Comparison of ENCODE assay signal across 22 mouse cellular contexts in genomic region chr8:117796464-117796863, GRCm38 (mm10). TPM values are rescaled to one million over a fixed set of nuclear protein-coding genes. Genes with fewer than 3 reads are reported as not detected.
DNase-seq lines count a peak whose midpoint lies in the region; ATAC-seq and TF ChIP-seq lines count a peak whose summit lies in the region.
"Had no signal": no experiment of that assay in that cellular context is flagged by ENCODE, and none has a peak within 500 bp of the region (broad histone marks: within the 10 kb centered on the region; RNA-seq: fewer than 3 reads in every experiment).

No protein-coding gene starts in this region.

- H3K36me3 ChIP-seq in liver, embryonic 16.5 days (ENCODE audit: control insufficient read depth, insufficient read depth), result peaks cover 15% of the 10 kb centered on the region
- H3K36me3 ChIP-seq in liver, embryonic 12.5 days, result peaks cover 87% of the 10 kb centered on the region
- peaks cover 39% of the 10 kb centered on the region for H3K36me3 ChIP-seq in liver, postnatal 0 days (replicated peaks; ENCODE audit: insufficient read depth, low read length)
- H3K36me3 ChIP-seq in E14TG2a.4 (ENCODE audit: insufficient read depth, low read length), result peaks cover 87% of the 10 kb centered on the region
- H3K36me3 ChIP-seq in forebrain, embryonic 13.5 days (ENCODE audit: poor library complexity, severe bottlenecking), result peaks cover 68% of the 10 kb centered on the region

- peak; percentile 59 for ATAC-seq in liver, embryonic 16.5 days (ENCODE audit: low read depth)
- ATAC-seq in liver, embryonic 12.5 days, result no peak
- peak; percentile 79 for ATAC-seq in liver, postnatal 0 days
- no peak for ATAC-seq in forebrain, embryonic 13.5 days
- ATAC-seq: activated CD4-positive, CD25-positive, alpha-beta regulatory T cell, adult 4 months; CD4-positive, CD25-positive, alpha-beta regulatory T cell, adult 4 months; Patski had no signal

- H3K4me2 ChIP-seq in liver, embryonic 16.5 days (ENCODE audit: low read depth, low read length), result no peak overlapping the region
- no peak overlapping the region for H3K4me2 ChIP-seq in liver, embryonic 12.5 days
- no peak overlapping the region for H3K4me2 ChIP-seq in liver, postnatal 0 days (ENCODE audit: low read depth, low read length)
- H3K4me2 ChIP-seq in forebrain, embryonic 13.5 days, result no peak overlapping the region

- peak overlapping the region; percentile 28; the same call in 1 of the 2 replicates for H3K27ac ChIP-seq in gastrocnemius, adult 2 months
- H3K27ac ChIP-seq in liver, embryonic 16.5 days (ENCODE audit: low read length), result no peak overlapping the region
- H3K27ac ChIP-seq in liver, embryonic 12.5 days, result no peak overlapping the region
- H3K27ac ChIP-seq in liver, postnatal 0 days (ENCODE audit: low read depth), result no peak overlapping the region
- no peak overlapping the region for H3K27ac ChIP-seq in forebrain, embryonic 13.5 days

- DNase-seq in gastrocnemius, adult 2 months, result no peak
- DNase-seq in gastrocnemius, postnatal 25 days, result no peak
- DNase-seq in liver, postnatal 0 days, result peak; percentile 71
- DNase-seq in liver, result no peak
- DNase-seq: adrenal gland, adult 2 months; adrenal gland, adult 8-10 months; adrenal gland, postnatal 10 days; adrenal gland, postnatal 14 days; adrenal gland, postnatal 25 days; adrenal gland, postnatal 36 days; B cell, adult 2 months; cerebellum, adult 11 months; cerebellum, adult 18-20 months had no signal

- TF ChIP-seq EP300 in liver, postnatal 0 days (IDR thresholded peaks at IDR 0.05; ENCODE audit: low read depth), result no peak

- H3K9me3 ChIP-seq in liver, embryonic 16.5 days (replicated peaks; ENCODE audit: control insufficient read depth, low read length), result no peaks in the 10 kb centered on the region
- H3K9me3 ChIP-seq in liver, embryonic 12.5 days (replicated peaks), result no peaks in the 10 kb centered on the region
- H3K9me3 ChIP-seq in liver, postnatal 0 days (ENCODE audit: low read length), result no peaks in the 10 kb centered on the region
- no peaks in the 10 kb centered on the region for H3K9me3 ChIP-seq in E14TG2a.4 (ENCODE audit: low read length)
- no peaks in the 10 kb centered on the region for H3K9me3 ChIP-seq in forebrain, embryonic 13.5 days (replicated peaks)
- H3K9me3 ChIP-seq: G1E had no signal

- 77% methylated on average over 15 of the region's 15 CpGs for whole genome bisulfite sequencing in liver, embryonic 16.5 days (ENCODE audit: insufficient replicate concordance)
- 90% methylated on average over 15 of the region's 15 CpGs for WGBS in liver, embryonic 12.5 days (ENCODE audit: insufficient replicate concordance)
- WGBS in liver, postnatal 0 days (ENCODE audit: insufficient replicate concordance), result 69% methylated on average over 15 of the region's 15 CpGs
- WGBS in forebrain, embryonic 13.5 days, result 94% methylated on average over 15 of the region's 15 CpGs

- no peak for TF ChIP-seq CTCF in gastrocnemius, adult 2 months (IDR thresholded peaks at IDR 0.05)
- no peak for TF ChIP-seq CTCF in liver, postnatal 0 days (IDR thresholded peaks at IDR 0.05; ENCODE audit: low read depth)
- no peak for TF ChIP-seq CTCF in E14TG2a.4 (conservative IDR thresholded peaks at IDR 0.05; ENCODE audit: low read length)

- intact Hi-C loops in gastrocnemius, adult 2 months (cut with DNase I), result no loop called here

- no peak overlapping the region for H3K4me3 ChIP-seq in gastrocnemius, adult 2 months
- H3K4me3 ChIP-seq in liver, embryonic 16.5 days (ENCODE audit: low read depth, low read length), result no peak overlapping the region
- H3K4me3 ChIP-seq in liver, embryonic 12.5 days, result no peak overlapping the region
- no peak overlapping the region for H3K4me3 ChIP-seq in liver, postnatal 0 days (ENCODE audit: low read depth, low read length)
- 0 out of 2 replicates have a peak overlapping the region, but pooled peaks have one; percentile 3 for H3K4me3 ChIP-seq in E14TG2a.4 (replicated peaks; ENCODE audit: low read length)
- no peak overlapping the region for H3K4me3 ChIP-seq in forebrain, embryonic 13.5 days

- H3K9ac ChIP-seq in liver, embryonic 16.5 days (ENCODE audit: low read depth, low read length), result no peak overlapping the region
- H3K9ac ChIP-seq in liver, embryonic 12.5 days, result no peak overlapping the region
- no peak overlapping the region for H3K9ac ChIP-seq in liver, postnatal 0 days (replicated peaks)
- H3K9ac ChIP-seq in forebrain, embryonic 13.5 days, result no peak overlapping the region

- H3K4me1 ChIP-seq in liver, embryonic 16.5 days (ENCODE audit: control insufficient read depth, low read depth, low read length), result peaks cover 14% of the 10 kb centered on the region
- H3K4me1 ChIP-seq in liver, embryonic 12.5 days, result peaks cover 27% of the 10 kb centered on the region
- H3K4me1 ChIP-seq in liver, postnatal 0 days (ENCODE audit: insufficient read depth), result peaks cover 11% of the 10 kb centered on the region
- H3K4me1 ChIP-seq in E14TG2a.4 (replicated peaks; ENCODE audit: low read depth, low read length), result peaks cover 81% of the 10 kb centered on the region
- H3K4me1 ChIP-seq in forebrain, embryonic 13.5 days, result peaks cover 19% of the 10 kb centered on the region

- no peaks in the 10 kb centered on the region for H3K27me3 ChIP-seq in liver, embryonic 16.5 days (ENCODE audit: control insufficient read depth, insufficient read depth, low read depth, low read length)
- no peaks in the 10 kb centered on the region for H3K27me3 ChIP-seq in liver, embryonic 12.5 days (replicated peaks)
- H3K27me3 ChIP-seq in liver, postnatal 0 days (ENCODE audit: insufficient read depth, low read length), result no peaks in the 10 kb centered on the region
- H3K27me3 ChIP-seq in E14TG2a.4 (ENCODE audit: insufficient read depth, low read length), result no peaks in the 10 kb centered on the region
- no peaks in the 10 kb centered on the region for H3K27me3 ChIP-seq in forebrain, embryonic 13.5 days
- H3K27me3 ChIP-seq: CH12.LX, Patski had no signal

RNA-seq across cellular contexts. Expression of gene Mphosph6, which starts 5.3 kb away (rescaled TPM):
- 1 to 10 TPM; 5.0 to 6.6 TPM for total RNA-seq in gastrocnemius, adult 2 months (2021)
- total RNA-seq in gastrocnemius, postnatal 25 days (2021), result 1 to 10 TPM; 3.5 to 5.4 TPM
- 21.5 and 23.9 TPM in 2 replicates for polyA plus RNA-seq in liver, embryonic 16.5 days (2015; fragmentation: Nextera tagmentation; extraction: Ambion mirVana)
- polyA plus RNA-seq in liver, embryonic 12.5 days (2016; fragmentation: Nextera tagmentation; extraction: Ambion mirVana), result 48.8 and 50.0 TPM in 2 replicates
- polyA plus RNA-seq in liver, postnatal 0 days (2015; fragmentation: Nextera tagmentation; extraction: Ambion mirVana), result 17.2 and 18.7 TPM in 2 replicates
- polyA plus RNA-seq in forebrain, embryonic 13.5 days (2015; fragmentation: Nextera tagmentation; extraction: Ambion mirVana), result 48.7 and 50.5 TPM in 2 replicates

Comparison
In these comparisons a context has a peak if more than half of its experiments do, and no peak if none do; other contexts are left out.
1. ATAC-seq: peak in liver, embryonic 16.5 days (single experiment) and liver, postnatal 0 days (single experiment); none in liver, embryonic 12.5 days (single experiment) and forebrain, embryonic 13.5 days (single experiment).